Mouse (Mus musculus) splenic B cell, adult 2 months (primary cell): ENCODE results near the gene Six4.
"Not testable (repeated sequence)": the region's sequence is repeated elsewhere in the genome, so short reads cannot be mapped to it uniquely, and the experiment has no call there.

ENCODE experiments used
- DNase-seq: peaks from one replicate; pipeline ENCODE4 v3.0.0-alpha.2; 2011; ENCODE audit warnings: low read depth, low spot score
- H3K27me3 ChIP-seq: 2 replicates; pipeline ENCODE4 v1.6.1; 2012; ENCODE audit warnings: mild to moderate bottlenecking, low read length, moderate library complexity, mixed read lengths; ENCODE audit not compliant: control insufficient read depth, poor library complexity, insufficient read depth, severe bottlenecking
- H3K36me3 ChIP-seq: 2 replicates; pipeline ENCODE4 v1.6.1; 2012; ENCODE audit warnings: mild to moderate bottlenecking, low read length, moderate library complexity, mixed read lengths; ENCODE audit not compliant: control insufficient read depth, poor library complexity, insufficient read depth, severe bottlenecking

The Six4 gene

GRCm38 (mm10) chr12:73113196-73113595 lies at the start of gene Six4:
Six4 (minus strand) TSS chr12:73113456.
- no peaks in the 10 kb centered on the region for H3K36me3 ChIP-seq
- DNase-seq: no peak
- no peaks in the 10 kb centered on the region for H3K27me3 ChIP-seq

GRCm38 (mm10) chr12:73162408-73163181 lies 49.3 kb upstream of the Six4 start:
- Histone ChIP-seq H3K36me3 (no peaks in the 10 kb centered on the region), H3K27me3 (no peaks in the 10 kb centered on the region)
- DNase-seq: no peak

GRCm38 (mm10) chr12:73160341-73160740 lies 47.1 kb upstream of the Six4 start:
- Histone ChIP-seq H3K27me3 (no peaks in the 10 kb centered on the region), H3K36me3 (no peaks in the 10 kb centered on the region)
- DNase-seq: no peak

GRCm38 (mm10) chr12:73154150-73154549 lies 40.9 kb upstream of the Six4 start:
- no peak for DNase-seq
- no peaks in the 10 kb centered on the region for H3K27me3 ChIP-seq
- no peaks in the 10 kb centered on the region for H3K36me3 ChIP-seq

GRCm38 (mm10) chr12:73151038-73151437 lies 37.8 kb upstream of the Six4 start:
- not testable (repeated sequence) for H3K27me3 ChIP-seq, DNase-seq, H3K36me3 ChIP-seq

- no peak for DNase-seq
- Histone ChIP-seq H3K27me3 (no peaks in the 10 kb centered on the region), H3K36me3 (no peaks in the 10 kb centered on the region)
Observed at GRCm38 (mm10) chr12:73147236-73147635, 34.0 kb upstream of the Six4 start.

GRCm38 (mm10) chr12:73140732-73141131 lies 27.5 kb upstream of the Six4 start:
- Histone ChIP-seq H3K36me3 (no peaks in the 10 kb centered on the region), H3K27me3 (no peaks in the 10 kb centered on the region)
- no peak for DNase-seq

GRCm38 (mm10) chr12:73125250-73125649 lies 12.0 kb upstream of the Six4 start:
- no peak for DNase-seq
- no peaks in the 10 kb centered on the region for H3K27me3 ChIP-seq
- no peaks in the 10 kb centered on the region for H3K36me3 ChIP-seq

GRCm38 (mm10) chr12:73123093-73124041 lies 10.1 kb upstream of the Six4 start, which contains the start of gene Mnat1:
Mnat1 (plus strand) TSS chr12:73123717.
- Histone ChIP-seq H3K36me3 (no peaks in the 10 kb centered on the region), H3K27me3 (no peaks in the 10 kb centered on the region)
- DNase-seq: peak; percentile 79

- Histone ChIP-seq H3K36me3 (no peaks in the 10 kb centered on the region), H3K27me3 (no peaks in the 10 kb centered on the region)
- DNase-seq: peak; percentile 15
Observed at GRCm38 (mm10) chr12:73112326-73113087, 749 bp downstream of the Six4 start.

- Histone ChIP-seq H3K27me3 (no peaks in the 10 kb centered on the region; the same call in 1 of the 2 replicates), H3K36me3 (no peaks in the 10 kb centered on the region)
- no peak for DNase-seq
Observed at GRCm38 (mm10) chr12:73111561-73112325, 1.5 kb downstream of the Six4 start.

GRCm38 (mm10) chr12:73110431-73111111 lies 2.7 kb downstream of the Six4 start:
- H3K36me3 ChIP-seq: no peaks in the 10 kb centered on the region
- H3K27me3 ChIP-seq: no peaks in the 10 kb centered on the region; the same call in 1 of the 2 replicates
- DNase-seq: no peak

GRCm38 (mm10) chr12:73107821-73108220 lies 5.4 kb downstream of the Six4 start:
- Histone ChIP-seq H3K36me3 (no peaks in the 10 kb centered on the region), H3K27me3 (no peaks in the 10 kb centered on the region; the same call in 1 of the 2 replicates)
- DNase-seq: no peak
